ENCODE assay signal across 8 mouse cellular contexts in the genomic region with DNA sequence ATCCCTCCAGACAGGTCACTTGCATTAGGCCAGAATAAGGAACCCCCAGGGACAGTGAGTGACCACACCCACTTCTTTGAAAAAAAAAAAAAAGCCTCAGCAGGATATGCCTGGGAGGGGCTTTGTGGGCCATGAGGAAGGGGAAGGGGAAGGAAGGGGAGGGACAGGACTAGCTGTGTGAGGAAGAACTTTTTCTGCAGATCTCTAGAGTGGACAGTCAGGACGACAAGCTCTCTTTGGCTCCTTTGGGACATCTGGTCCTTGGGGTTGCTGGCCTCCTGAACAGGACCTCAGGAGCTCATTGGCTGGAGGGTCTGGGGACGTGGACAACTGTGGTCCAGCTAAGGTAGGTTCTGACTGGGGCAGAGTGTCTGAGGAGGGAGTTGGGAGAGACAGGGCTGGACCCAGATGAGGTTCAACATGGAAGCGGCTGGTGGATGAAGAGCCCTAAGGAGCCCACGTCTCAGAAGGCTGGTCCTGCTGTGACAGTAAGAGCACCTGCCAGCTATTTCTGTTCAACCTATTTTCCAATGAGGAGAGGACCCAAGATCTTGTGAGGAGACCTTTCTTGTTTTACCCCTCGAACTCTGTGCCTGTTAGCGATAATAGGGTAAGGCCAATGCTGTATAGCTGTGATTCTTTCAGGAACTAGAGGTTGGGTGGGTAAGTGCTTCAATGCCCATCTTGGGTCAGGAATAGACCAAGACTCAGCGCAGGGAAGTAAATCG. TPM values are rescaled to one million over a fixed set of nuclear protein-coding genes. Genes with fewer than 3 reads are reported as not detected.
DNase-seq lines count a peak whose midpoint lies in the region; ATAC-seq and TF ChIP-seq lines count a peak whose summit lies in the region.

A gene (plus strand): TSS at position 118 of the 728 bp plus-strand sequence.

- WGBS in heart, adult 2 months, result 56% methylated on average over 8 of the region's 8 CpGs
- WGBS in kidney, embryonic 16.5 days, result 83% methylated on average over 8 of the region's 8 CpGs
- WGBS in forebrain, embryonic 13.5 days, result 88% methylated on average over 8 of the region's 8 CpGs

- H3K4me3 ChIP-seq in heart, adult 2 months, result peak within 1 kb of the TSS; percentile 59
- H3K4me3 ChIP-seq in kidney, embryonic 16.5 days (ENCODE audit: low read length), result peak within 1 kb of the TSS; percentile 25
- H3K4me3 ChIP-seq in forebrain, embryonic 13.5 days, result no peak within 1 kb of the TSS

- peak; percentile 97 for TF ChIP-seq POLR2A in heart, adult 2 months (IDR thresholded peaks at IDR 0.05; ENCODE audit: insufficient read depth, low read depth, low read length)

- intact Hi-C loops in heart, adult 2 months (cut with DNase I), result no loop called here

- H3K9ac ChIP-seq in heart, adult 2 months (ENCODE audit: low read depth, low read length), result peak within 1 kb of the TSS; percentile 64
- H3K9ac ChIP-seq in kidney, embryonic 16.5 days (replicated peaks; ENCODE audit: low read length), result no peak within 1 kb of the TSS
- no peak within 1 kb of the TSS for H3K9ac ChIP-seq in forebrain, embryonic 13.5 days

- no peaks in the 10 kb centered on the region for H3K36me3 ChIP-seq in heart, adult 2 months (ENCODE audit: control insufficient read depth, insufficient read depth, low read length)
- no peaks in the 10 kb centered on the region for H3K36me3 ChIP-seq in kidney, embryonic 16.5 days (ENCODE audit: insufficient read depth, low read length)
- H3K36me3 ChIP-seq in forebrain, embryonic 13.5 days (ENCODE audit: poor library complexity, severe bottlenecking), result no peaks in the 10 kb centered on the region

- peak; percentile 77 for TF ChIP-seq EP300 in heart, adult 2 months (IDR thresholded peaks at IDR 0.05; ENCODE audit: insufficient read depth, low read depth, low read length)

- peak within 1 kb of the TSS; percentile 85 for H3K27ac ChIP-seq in heart, adult 2 months
- peak within 1 kb of the TSS; percentile 7; the same call in 1 of the 2 replicates for H3K27ac ChIP-seq in kidney, embryonic 16.5 days (ENCODE audit: low read length)
- no peak within 1 kb of the TSS for H3K27ac ChIP-seq in forebrain, embryonic 13.5 days

- TF ChIP-seq CTCF in heart, adult 2 months (IDR thresholded peaks at IDR 0.05), result no peak

- H3K9me3 ChIP-seq in kidney, embryonic 16.5 days (ENCODE audit: low read length), result no peaks in the 10 kb centered on the region
- H3K9me3 ChIP-seq in forebrain, embryonic 13.5 days (replicated peaks), result no peaks in the 10 kb centered on the region

- no peaks in the 10 kb centered on the region for H3K79me2 ChIP-seq in heart, adult 2 months (replicated peaks; ENCODE audit: control insufficient read depth, insufficient read depth, low read length)

- ATAC-seq in kidney, embryonic 16.5 days (ENCODE audit: low FRiP score, low TSS enrichment), result no peak
- ATAC-seq in forebrain, embryonic 13.5 days, result no peak

- no peaks in the 10 kb centered on the region for H3K27me3 ChIP-seq in heart, adult 2 months (ENCODE audit: control insufficient read depth, insufficient read depth, low read length)
- H3K27me3 ChIP-seq in kidney, embryonic 16.5 days (ENCODE audit: insufficient read depth, low read length), result no peaks in the 10 kb centered on the region
- H3K27me3 ChIP-seq in forebrain, embryonic 13.5 days, result no peaks in the 10 kb centered on the region

- DNase-seq in adrenal gland, adult (ENCODE audit: inconsistent age in 2 of 2, low spot score in 1 of 2), result peak; percentile 28 to 55
- DNase-seq in adrenal gland, postnatal 10 days, result no peak
- peak; percentile 63 to 66 for DNase-seq in heart, adult 2 months
- peak; percentile 67 for DNase-seq in lung, postnatal 36 days
- DNase-seq in spleen, postnatal 14 days (ENCODE audit: low spot score in 2 of 2), result no peak
- no peak for DNase-seq in right cerebral cortex, postnatal 14 days

- H3K4me1 ChIP-seq in heart, adult 2 months (ENCODE audit: control insufficient read depth, insufficient read depth, low read length), result peaks cover 14% of the 10 kb centered on the region
- peaks cover 7% of the 10 kb centered on the region; the same call in 1 of the 2 replicates for H3K4me1 ChIP-seq in kidney, embryonic 16.5 days (ENCODE audit: insufficient read depth, low read length)
- no peaks in the 10 kb centered on the region for H3K4me1 ChIP-seq in forebrain, embryonic 13.5 days

- H3K4me2 ChIP-seq in kidney, embryonic 16.5 days (replicated peaks; ENCODE audit: low read depth, low read length), result peak within 1 kb of the TSS; percentile 43
- H3K4me2 ChIP-seq in forebrain, embryonic 13.5 days, result no peak within 1 kb of the TSS

RNA-seq across cellular contexts. Expression of the gene that starts here (rescaled TPM):
- total RNA-seq in adrenal gland, postnatal 10 days (2021), result 1 to 10 TPM; 3.6 to 4.7 TPM
- 1 to 10 TPM; 3.6 to 6.1 TPM for total RNA-seq in heart, adult 2 months (2021)
- polyA plus RNA-seq in heart, adult 2 months (2012; rRNA removed), result 9.0 and 11.4 TPM in 2 replicates
- polyA plus RNA-seq in kidney, embryonic 16.5 days (2015; fragmentation: Nextera tagmentation; extraction: Ambion mirVana), result 5.0 and 5.9 TPM in 2 replicates
- 0.89 and 0.96 TPM in 2 replicates for polyA plus RNA-seq in forebrain, embryonic 13.5 days (2015; fragmentation: Nextera tagmentation; extraction: Ambion mirVana)

Comparison
In these comparisons a context has a peak if more than half of its experiments do, and no peak if none do; other contexts are left out.
1. DNase-seq: peak in adrenal gland, adult (2 of 2), heart, adult 2 months (2 of 2) and lung, postnatal 36 days (single experiment); none in adrenal gland, postnatal 10 days (single experiment), spleen, postnatal 14 days (0 of 2) and right cerebral cortex, postnatal 14 days (single experiment).